Mouse (Mus musculus) stomach, embryonic 14.5 days (tissue): ENCODE measurements around the gene Gpx7. TPM values are rescaled to one million over a fixed set of nuclear protein-coding genes. Genes with fewer than 3 reads are reported as not detected.
"Not testable (repeated sequence)": the region's sequence is repeated elsewhere in the genome, so short reads cannot be mapped to it uniquely, and the experiment has no call there.

ENCODE experiments used
- ATAC-seq: fragments of 200-750 bp; cut with Nextera tagmentation; 2 replicates; pipeline ENCODE4 v1.8.0; 2017; ENCODE audit warnings: low read depth, moderate TSS enrichment; ENCODE audit not compliant: insufficient number of reproducible peaks, insufficient read depth, low FRiP score
- H3K27ac ChIP-seq: fragments of 300-500 bp; sonication (generic); 2 replicates; pipeline ENCODE4 v1.5.1; 2014; ENCODE audit warnings: mild to moderate bottlenecking, low read length, moderate library complexity, mixed read lengths
- H3K27me3 ChIP-seq: fragments of 300-500 bp; sonication (generic); 2 replicates; pipeline ENCODE4 v1.6.1; 2014; ENCODE audit warnings: low read length, control low read depth, mixed read lengths; ENCODE audit not compliant: control insufficient read depth, insufficient read depth
- H3K36me3 ChIP-seq: fragments of 300-500 bp; sonication (generic); 2 replicates; pipeline ENCODE4 v1.6.1; 2014; ENCODE audit warnings: mild to moderate bottlenecking, control low read depth, low read length, moderate library complexity, mixed read lengths; ENCODE audit not compliant: control insufficient read depth, insufficient read depth
- H3K4me1 ChIP-seq: fragments of 300-500 bp; sonication (generic); 2 replicates; pipeline ENCODE4 v1.6.1; 2014; ENCODE audit warnings: low read length, control low read depth, mixed read lengths; ENCODE audit not compliant: control insufficient read depth, insufficient read depth
- H3K4me2 ChIP-seq: fragments of 300-500 bp; sonication (generic); replicated peaks from 2 replicates; pipeline ENCODE4 v1.6.1; 2014; ENCODE audit warnings: low read depth, low read length, control low read depth
- H3K4me3 ChIP-seq: fragments of 300-500 bp; sonication (generic); 2 replicates; pipeline ENCODE4 v1.5.1; 2014; ENCODE audit warnings: low read depth, low read length, control low read depth
- H3K9ac ChIP-seq: fragments of 300-500 bp; sonication (generic); replicated peaks from 2 replicates; pipeline ENCODE4 v1.6.1; 2014; ENCODE audit warnings: low read depth, mild to moderate bottlenecking, control low read depth, low read length, moderate library complexity, mixed read lengths
- H3K9me3 ChIP-seq: fragments of 300-500 bp; sonication (generic); 2 replicates; pipeline ENCODE4 v1.6.1; 2016; ENCODE audit warnings: low read depth, low read length, control low read depth; ENCODE audit not compliant: control insufficient read depth
- WGBS: fragments of 180-500 bp; shearing (Covaris S2); extraction: QIAGEN DNeasy Blood & Tissue Kit; methylation state at CpG from one replicate; pipeline ENCODE4 v1.1.7; 2014; 5-methylcytosine and 5-hydroxymethylcytosine counted together
- polyA plus RNA-seq: library from polyadenylated mRNA; unstranded; fragments of >200 nt; fragmentation: Nextera tagmentation; extraction: Ambion mirVana; gene quantifications from 2 replicates; pipeline ENCODE4 v1.2.1, GENCODE M21; 2014

The Gpx7 gene
- polyA plus RNA-seq, 1 experiment from 2014 or later: 65.8 TPM

- H3K36me3 ChIP-seq: no peaks in the 10 kb centered on the region
- H3K9me3 ChIP-seq: no peaks in the 10 kb centered on the region
- 16% methylated on average over 5 of the region's 5 CpGs for WGBS
- no peak for ATAC-seq
- no peak overlapping the region for H3K4me2 ChIP-seq
- no peak overlapping the region for H3K4me3 ChIP-seq
- H3K9ac ChIP-seq: no peak overlapping the region
- H3K27me3 ChIP-seq: no peaks in the 10 kb centered on the region
- peak overlapping the region; percentile 92 for H3K27ac ChIP-seq
- peaks cover 29% of the 10 kb centered on the region for H3K4me1 ChIP-seq
These were observed 42.7 kb downstream of the Gpx7 start for GRCm38 (mm10) chr4:108364111-108364476.

- no peak; the same call in 1 of the 2 replicates for ATAC-seq
- H3K4me3 ChIP-seq: no peak overlapping the region
- 9% methylated on average over 7 of the region's 7 CpGs for WGBS
- peak overlapping the region; percentile 24 for H3K4me2 ChIP-seq
- H3K9me3 ChIP-seq: no peaks in the 10 kb centered on the region
- H3K27ac ChIP-seq: peak overlapping the region; percentile 92
- H3K27me3 ChIP-seq: no peaks in the 10 kb centered on the region
- no peaks in the 10 kb centered on the region for H3K36me3 ChIP-seq
- peaks cover 32% of the 10 kb centered on the region for H3K4me1 ChIP-seq
- no peak overlapping the region for H3K9ac ChIP-seq
These were observed 43.2 kb downstream of the Gpx7 start for GRCm38 (mm10) chr4:108363355-108364110.

- H3K9ac ChIP-seq: no peak overlapping the region
- no peaks in the 10 kb centered on the region for H3K27me3 ChIP-seq
- ATAC-seq: peak; percentile 84
- H3K4me1 ChIP-seq: peaks cover 32% of the 10 kb centered on the region
- H3K4me3 ChIP-seq: no peak overlapping the region
- no peaks in the 10 kb centered on the region for H3K9me3 ChIP-seq
- WGBS: 7% methylated on average over 18 of the region's 18 CpGs
- peak overlapping the region; percentile 24 for H3K4me2 ChIP-seq
- no peaks in the 10 kb centered on the region for H3K36me3 ChIP-seq
- H3K27ac ChIP-seq: peak overlapping the region; percentile 92
These were observed 44.2 kb downstream of the Gpx7 start for GRCm38 (mm10) chr4:108362321-108363261.

- Histone ChIP-seq H3K4me3 (peak overlapping the region; percentile 14), H3K9me3 (no peaks in the 10 kb centered on the region), H3K4me1 (peaks cover 37% of the 10 kb centered on the region), H3K9ac (no peak overlapping the region; the same call in 1 of the 2 replicates), H3K27ac (peak overlapping the region; percentile 78), H3K36me3 (no peaks in the 10 kb centered on the region), H3K27me3 (no peaks in the 10 kb centered on the region), H3K4me2 (peak overlapping the region; percentile 26)
- 8% methylated on average over 28 of the region's 28 CpGs for WGBS
- peak; percentile 76 for ATAC-seq
These were observed 46.4 kb downstream of the Gpx7 start for GRCm38 (mm10) chr4:108360136-108361055.

GRCm38 (mm10) chr4:108358498-108358897 is 48.3 kb downstream of the Gpx7 start:
- Histone ChIP-seq H3K4me2 (no peak overlapping the region), H3K27ac (no peak overlapping the region), H3K27me3 (no peaks in the 10 kb centered on the region), H3K4me3 (no peak overlapping the region), H3K9me3 (no peaks in the 10 kb centered on the region), H3K9ac (no peak overlapping the region), H3K36me3 (no peaks in the 10 kb centered on the region), H3K4me1 (peaks cover 32% of the 10 kb centered on the region)
- WGBS: 24% methylated on average over 4 of the region's 4 CpGs
- no peak for ATAC-seq

- Histone ChIP-seq H3K4me1 (peaks cover 23% of the 10 kb centered on the region), H3K9me3 (no peaks in the 10 kb centered on the region), H3K9ac (no peak overlapping the region), H3K4me3 (no peak overlapping the region), H3K27ac (no peak overlapping the region), H3K4me2 (no peak overlapping the region), H3K27me3 (no peaks in the 10 kb centered on the region), H3K36me3 (no peaks in the 10 kb centered on the region)
- WGBS: 92% methylated on average over 8 of the region's 8 CpGs
- no peak for ATAC-seq
These were observed 49.3 kb downstream of the Gpx7 start for GRCm38 (mm10) chr4:108357458-108357857.

GRCm38 (mm10) chr4:108353591-108353990 is 53.2 kb downstream of the Gpx7 start:
- not testable (repeated sequence) for H3K4me2 ChIP-seq, ATAC-seq, H3K27ac ChIP-seq, H3K9ac ChIP-seq, H3K27me3 ChIP-seq, H3K36me3 ChIP-seq, H3K4me3 ChIP-seq, H3K9me3 ChIP-seq
- H3K4me1 ChIP-seq: peaks cover 39% of the 10 kb centered on the region

- Histone ChIP-seq H3K27ac (peak overlapping the region; percentile 64), H3K9ac (no peak overlapping the region), H3K27me3 (no peaks in the 10 kb centered on the region), H3K4me3 (no peak overlapping the region), H3K4me1 (peaks cover 51% of the 10 kb centered on the region), H3K9me3 (no peaks in the 10 kb centered on the region), H3K36me3 (no peaks in the 10 kb centered on the region), H3K4me2 (no peak overlapping the region; the same call in 1 of the 2 replicates)
- 7% methylated on average over 8 of the region's 8 CpGs for WGBS
- peak; percentile 42; the same call in 1 of the 2 replicates for ATAC-seq
These were observed 55.9 kb downstream of the Gpx7 start for GRCm38 (mm10) chr4:108350819-108351218.
